Mouse (Mus musculus) right cerebral cortex, adult 18-20 months (tissue): ENCODE measurements at regions not wholly inside any gene's neighbourhood (a gene's known extent, or its start where the extent isn't known, plus 50 kb on each side); places are given as distances from the start of the nearest gene placed in this dataset.

Experiments used
- DNase-seq: peaks from one replicate; pipeline ENCODE4 v3.0.0; 2022; ENCODE audit warnings: mixed read lengths

DNA sequence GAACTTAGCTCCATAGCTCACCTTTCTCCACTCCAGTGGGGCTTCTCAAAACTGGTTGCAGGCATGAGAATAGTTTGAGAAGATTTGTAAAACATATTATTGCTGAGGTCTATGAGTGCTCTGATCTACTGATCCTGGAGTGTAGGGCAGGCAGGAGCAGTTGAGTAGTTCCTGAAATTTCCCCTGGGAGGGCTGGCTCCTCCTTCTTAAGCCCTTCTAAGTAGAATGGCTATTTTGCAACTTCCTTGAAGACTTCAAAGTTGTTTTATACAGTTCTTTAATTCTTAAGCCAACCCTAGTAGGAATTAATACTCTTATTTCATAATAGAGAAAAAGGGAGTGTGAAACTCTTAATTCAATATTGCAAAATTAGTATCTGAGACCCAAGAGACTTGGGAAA lies 133.3 kb downstream of the Ptger3 start:
- DNase-seq: no peak

DNA sequence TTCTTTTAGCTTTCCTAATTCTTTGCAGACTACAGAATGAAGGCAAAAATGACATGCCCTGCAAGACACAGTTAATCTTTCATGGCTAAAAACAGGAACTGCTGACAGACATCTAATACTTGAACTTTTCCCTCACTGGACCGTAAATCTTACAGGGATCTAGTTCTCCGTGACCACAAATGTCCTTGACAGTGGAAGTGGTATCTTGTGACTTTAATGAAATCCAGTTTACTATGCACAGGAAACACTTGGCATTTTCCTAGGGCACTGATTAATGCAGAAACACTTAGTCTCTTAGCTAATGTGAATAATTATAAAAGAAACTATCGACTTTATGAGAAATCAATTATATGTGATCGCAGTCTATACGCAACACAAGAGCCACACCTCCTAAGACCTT lies 131.8 kb downstream of the Ptger3 start:
- DNase-seq: no peak

DNA sequence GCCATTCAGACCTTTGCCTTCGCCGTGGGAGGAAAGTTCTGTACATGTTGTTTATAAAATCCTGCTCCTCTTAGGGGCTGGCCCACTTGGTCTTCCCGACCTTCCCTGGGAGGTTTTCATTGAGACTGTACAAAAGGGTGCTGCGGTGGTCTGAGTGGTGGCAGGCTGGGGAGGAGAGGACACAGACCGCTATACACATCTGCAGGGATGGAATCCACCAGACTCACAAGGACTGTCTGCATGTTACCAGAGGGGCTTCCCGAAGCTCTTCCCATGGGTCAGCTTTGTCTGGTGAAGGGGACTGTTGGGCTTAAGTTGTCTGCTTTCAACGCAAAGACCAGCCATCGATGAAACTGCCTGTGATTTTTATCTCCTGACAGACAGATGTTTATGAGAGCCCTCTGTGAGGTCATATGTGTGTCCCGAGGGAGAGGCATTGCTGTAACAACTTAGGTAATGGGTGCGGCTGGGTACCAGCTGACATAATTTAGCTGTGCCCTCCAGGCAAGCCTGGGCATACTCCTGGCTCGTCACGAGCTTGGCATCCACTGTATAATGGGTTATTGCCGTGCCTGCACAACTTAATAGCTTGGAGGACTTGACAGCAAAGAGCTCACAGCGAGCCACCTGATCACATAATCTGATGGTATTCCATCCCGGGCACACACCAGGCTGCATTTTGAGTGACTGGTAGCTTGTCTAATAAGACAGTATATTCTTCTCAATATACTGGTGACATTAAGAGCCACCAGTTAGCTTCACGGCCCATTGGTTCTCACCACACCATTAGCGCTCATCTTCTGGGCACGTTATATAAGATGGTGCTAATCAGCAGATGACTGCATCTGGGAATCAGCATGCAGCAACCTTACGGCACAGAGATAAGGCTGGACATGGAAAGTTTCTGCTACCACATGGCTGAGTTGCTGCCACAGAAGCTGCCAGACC lies 128.7 kb downstream of the Ptger3 start:
- DNase-seq: no peak
